Mouse (Mus musculus): ENCODE measurements around the gene Id1. TPM values are rescaled to one million over a fixed set of nuclear protein-coding genes. Genes with fewer than 3 reads are reported as not detected.
A peak's percentile ranks its signal among the peaks of the same experiment; 100 is the strongest.

The Id1 gene
- total RNA-seq (2015; ENCODE audit: low replicate concordance) = 1.3 and 17.3 TPM in 2 replicates
- 1.6 and 2.6 TPM in 2 replicates for total RNA-seq (2017; ENCODE audit: low replicate concordance)

DNA sequence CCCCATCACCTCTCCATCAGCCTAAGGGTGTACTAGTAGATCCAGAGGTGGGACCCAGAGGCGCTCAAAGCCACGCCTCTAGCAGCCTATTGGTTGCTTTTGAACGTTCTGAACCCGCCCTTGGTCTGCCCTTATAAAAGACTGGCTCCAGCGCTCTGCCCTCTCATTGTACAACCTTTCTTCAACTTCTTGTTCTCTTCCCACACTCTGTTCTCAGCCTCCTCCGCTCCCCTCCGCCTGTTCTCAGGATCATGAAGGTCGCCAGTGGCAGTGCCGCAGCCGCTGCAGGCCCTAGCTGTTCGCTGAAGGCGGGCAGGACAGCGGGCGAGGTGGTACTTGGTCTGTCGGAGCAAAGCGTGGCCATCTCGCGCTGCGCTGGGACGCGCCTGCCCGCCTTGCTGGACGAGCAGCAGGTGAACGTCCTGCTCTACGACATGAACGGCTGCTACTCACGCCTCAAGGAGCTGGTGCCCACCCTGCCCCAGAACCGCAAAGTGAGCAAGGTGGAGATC, at the start of gene Id1:
Gene Id1, plus strand, starts transcription at position 162 of the 512 bp plus-strand sequence.
- ATAC-seq (replicated peaks; ENCODE audit: low FRiP score, poor library complexity, severe bottlenecking) = peak; percentile 60; the same call in 1 of the 2 replicates

DNA sequence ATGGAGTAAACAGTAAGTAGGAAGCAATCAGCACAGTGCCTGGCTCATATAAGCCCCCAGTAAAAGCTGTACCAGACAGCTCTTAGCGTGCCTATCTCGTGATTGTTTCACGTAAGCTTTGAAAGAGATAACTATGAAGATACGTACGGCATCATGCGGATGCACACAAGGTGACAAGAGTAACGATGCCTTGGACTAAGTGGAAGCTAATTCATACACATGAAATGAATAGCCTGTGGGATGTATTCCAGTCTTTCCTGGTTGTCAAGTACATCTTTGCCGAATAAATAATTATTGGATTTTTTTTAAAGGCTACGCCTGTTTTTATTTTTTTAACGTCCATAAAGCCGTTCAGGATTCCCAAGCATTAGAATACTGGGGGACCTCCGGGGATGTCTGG, 49.7 kb upstream of the Id1 start:
- no peak for ATAC-seq (replicated peaks; ENCODE audit: low FRiP score, poor library complexity, severe bottlenecking)

DNA sequence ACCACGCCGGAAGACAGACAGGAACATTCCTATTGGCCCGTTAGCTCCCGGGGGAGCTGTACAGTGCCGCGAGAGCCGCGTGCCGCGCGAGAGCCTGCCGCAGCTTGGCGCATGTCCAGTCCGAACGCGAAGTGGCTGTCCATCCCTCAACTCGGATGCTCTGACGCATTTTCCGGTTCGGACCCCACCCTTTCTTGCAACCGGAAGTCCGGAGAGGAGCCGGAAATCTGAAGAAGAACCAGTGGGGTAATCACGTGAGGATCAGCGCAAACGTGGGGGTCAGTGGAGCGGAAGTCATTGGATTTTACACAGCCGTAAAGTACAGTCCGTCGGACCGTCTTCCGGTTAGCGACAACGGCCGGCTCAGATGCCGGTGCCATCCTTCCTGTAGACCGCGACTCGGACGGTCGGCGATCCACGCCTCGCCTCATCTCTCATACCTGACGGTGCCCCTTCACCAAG, 49.2 kb upstream of the Id1 start, which contains the start of gene Mcts2:
Gene Mcts2, plus strand, starts transcription at position 230 of the 462 bp plus-strand sequence.
- no peak for ATAC-seq (replicated peaks; ENCODE audit: low FRiP score, poor library complexity, severe bottlenecking)

DNA sequence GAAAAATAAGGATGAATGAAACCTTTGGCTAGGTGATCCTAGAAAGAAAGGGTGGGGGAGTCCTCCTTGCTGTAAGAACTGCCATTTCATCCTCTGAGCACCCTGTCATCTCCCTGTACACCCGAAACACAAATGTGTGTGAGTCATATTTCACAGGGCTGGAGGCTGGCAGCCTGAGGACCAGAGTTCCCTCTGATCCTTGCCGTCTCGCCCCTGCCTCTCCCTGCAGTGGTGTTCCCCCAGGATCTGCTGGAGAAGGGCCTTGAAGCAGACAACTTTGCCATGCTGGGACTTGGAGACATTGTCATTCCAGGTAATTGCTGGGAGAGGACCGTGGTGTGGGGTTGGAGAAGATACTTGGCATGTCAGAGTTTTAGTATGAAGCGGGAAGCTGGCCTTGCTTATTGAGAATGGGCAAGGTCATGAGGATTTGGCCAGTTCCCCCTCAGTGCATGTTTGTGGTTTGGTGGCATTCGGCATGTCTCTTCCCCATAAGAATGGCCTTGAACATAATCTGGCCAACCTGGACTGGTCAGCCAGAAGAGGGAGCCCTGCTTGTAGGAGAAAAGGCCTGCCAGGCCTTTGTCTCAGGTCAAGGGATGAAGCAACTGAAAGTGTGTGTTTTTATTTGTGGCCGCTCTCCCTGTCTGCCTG, 44.4 kb upstream of the Id1 start:
- no peak for ATAC-seq (replicated peaks; ENCODE audit: low FRiP score, poor library complexity, severe bottlenecking)

DNA sequence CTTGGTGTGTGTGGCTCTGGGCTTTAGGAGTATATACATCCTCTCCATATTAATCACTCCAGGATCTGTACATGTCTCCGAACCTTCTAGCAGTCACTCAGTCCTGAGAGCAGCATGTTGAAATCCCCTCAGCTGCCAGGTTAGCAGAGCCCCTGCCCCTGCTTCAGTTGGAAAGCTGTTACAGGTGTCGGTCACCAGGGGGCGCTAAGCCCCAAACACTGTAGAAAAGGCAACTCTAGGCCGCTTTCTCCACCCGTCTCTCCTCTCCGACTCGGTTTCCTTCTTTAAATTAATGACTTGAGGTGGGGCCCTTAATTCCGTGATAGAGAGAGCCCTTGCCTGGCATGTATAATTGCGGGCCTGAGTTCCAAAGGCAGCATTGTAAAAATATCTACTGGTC, 42.8 kb upstream of the Id1 start:
- ATAC-seq (replicated peaks; ENCODE audit: low FRiP score, poor library complexity, severe bottlenecking) = peak; percentile 61

DNA sequence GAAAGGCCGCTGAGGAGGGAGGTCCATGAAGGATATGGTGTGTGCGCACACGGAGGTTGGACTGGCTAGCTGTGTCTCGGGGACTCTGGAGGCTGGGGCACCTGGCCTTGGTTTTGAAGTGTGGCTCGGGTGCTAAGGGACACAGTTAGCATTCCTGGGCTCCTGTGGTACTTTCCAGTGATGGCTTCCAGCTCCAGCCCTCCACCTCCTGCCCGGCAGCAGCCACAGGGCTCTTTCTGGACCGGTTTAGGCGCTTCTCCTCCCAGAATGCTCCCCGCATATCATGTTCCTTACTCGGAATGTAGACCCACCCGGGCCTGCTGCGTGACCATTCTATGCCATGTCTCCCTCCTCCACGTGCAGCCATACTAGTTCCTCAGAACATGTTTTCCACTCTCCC, 42.3 kb upstream of the Id1 start:
- ATAC-seq (replicated peaks; ENCODE audit: low FRiP score, poor library complexity, severe bottlenecking) = no peak

DNA sequence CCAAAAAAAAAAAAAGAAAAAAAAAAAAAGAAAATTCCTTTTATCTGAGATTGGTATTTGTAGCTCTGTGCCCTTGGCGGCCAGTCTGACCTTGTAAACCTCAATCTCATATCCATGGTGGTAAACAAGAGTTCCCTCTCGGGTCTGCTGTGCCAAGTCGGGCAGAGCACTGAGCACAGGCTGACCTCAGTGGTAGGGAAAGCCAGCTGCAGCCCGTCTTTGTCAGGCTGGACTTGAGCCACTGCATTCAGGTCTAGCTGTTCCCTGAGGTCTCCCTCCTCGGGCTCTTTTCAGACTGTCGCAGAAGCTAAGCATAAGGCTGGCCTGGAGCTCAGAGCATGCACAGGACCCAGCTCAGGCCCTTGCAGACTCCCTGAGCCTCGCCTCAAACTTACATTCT, 41.3 kb upstream of the Id1 start:
- ATAC-seq (replicated peaks; ENCODE audit: low FRiP score, poor library complexity, severe bottlenecking) = no peak

DNA sequence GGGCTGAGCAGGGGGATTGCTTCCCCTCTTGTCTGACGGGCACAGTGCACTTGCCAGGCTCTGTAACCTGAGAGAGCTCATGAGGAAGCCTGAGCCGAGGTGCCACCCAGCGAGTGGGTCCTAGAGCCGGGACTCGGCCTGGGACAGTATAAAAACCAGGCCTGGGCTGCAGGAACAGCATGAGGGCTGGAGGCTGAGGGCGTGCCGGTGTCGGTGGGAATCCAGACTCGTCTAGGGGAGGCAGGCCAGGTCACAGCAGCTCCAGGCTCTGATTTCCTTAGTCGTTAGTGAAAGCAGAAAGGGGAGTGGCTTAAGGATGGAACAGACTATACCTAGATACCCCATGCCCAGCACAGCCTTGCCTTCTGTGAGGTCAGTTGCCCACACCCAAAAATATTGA, 40.0 kb upstream of the Id1 start:
- no peak for ATAC-seq (replicated peaks; ENCODE audit: low FRiP score, poor library complexity, severe bottlenecking)

DNA sequence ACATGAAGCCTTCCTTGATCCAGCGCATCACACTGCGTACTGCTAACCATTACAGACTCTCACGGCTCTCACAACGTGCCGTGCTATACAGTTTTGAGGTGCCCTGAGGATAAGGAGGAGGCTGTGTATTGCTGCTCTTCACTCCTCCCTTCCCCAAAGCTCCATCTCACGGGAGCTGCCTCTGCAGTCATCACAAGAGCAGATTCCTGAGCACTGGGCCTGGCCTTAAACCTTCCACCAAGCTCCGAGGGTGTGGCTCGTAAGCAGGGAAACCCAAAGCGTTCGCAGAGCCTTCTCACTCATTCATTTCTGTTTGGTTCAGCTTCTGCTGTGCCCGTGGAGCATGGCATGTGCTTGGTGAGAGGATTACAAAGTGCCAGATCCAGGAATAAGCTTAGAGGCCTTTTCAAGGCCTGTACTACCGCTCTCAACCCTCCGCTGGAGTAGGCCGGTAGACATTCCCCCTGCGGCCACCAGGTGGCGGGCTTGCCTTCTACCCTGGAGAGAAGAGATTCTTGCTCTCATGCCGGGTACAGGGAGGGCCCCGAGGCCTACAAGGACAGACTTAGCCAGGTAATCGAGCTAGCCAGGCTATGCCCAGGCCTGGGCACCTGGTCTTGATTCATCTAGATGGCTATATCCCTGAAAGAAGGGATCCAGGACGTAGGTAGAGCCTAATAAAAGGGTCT, 39.4 kb upstream of the Id1 start:
- ATAC-seq (replicated peaks; ENCODE audit: low FRiP score, poor library complexity, severe bottlenecking) = peak; percentile 84

DNA sequence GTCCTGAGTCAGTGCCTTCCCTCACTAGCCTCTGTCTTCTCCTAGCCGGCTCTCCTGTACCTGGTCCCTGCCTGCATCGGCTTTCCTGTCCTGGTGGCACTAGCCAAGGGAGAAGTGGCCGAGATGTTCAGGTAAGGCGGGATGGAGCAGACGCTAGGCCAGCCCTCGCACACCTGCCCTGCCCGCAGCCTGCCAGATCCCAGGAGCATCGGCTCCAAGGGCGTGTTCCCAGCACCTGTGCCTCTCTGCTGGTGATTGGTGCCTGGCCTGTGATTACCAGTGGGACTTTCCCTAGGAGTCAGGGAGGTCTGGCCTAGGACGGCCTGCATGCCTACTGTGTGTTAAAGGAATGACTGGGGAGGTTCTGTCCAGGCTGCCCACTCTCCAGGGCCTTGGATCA, 35.9 kb upstream of the Id1 start:
- ATAC-seq (replicated peaks; ENCODE audit: low FRiP score, poor library complexity, severe bottlenecking) = no peak

DNA sequence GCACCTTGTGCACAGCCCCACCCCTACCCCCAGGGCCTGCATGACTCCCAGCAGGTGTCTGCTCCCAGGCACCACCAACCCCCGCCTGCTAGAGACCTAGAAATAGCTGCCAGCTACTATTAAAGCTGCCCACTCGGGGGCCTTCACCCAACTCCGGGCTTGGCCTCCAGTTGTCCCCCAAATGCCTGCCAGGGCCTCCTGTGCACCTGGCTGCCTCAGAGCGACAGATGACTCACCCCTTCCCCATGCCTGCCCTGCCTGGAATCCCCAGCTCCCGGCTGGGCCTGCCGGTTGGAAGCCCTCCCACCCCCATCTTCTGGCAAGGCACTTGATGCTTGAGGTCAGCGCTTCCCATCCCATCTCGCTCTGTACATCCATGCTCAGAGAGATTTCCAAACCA, 35.3 kb upstream of the Id1 start:
- no peak for ATAC-seq (replicated peaks; ENCODE audit: low FRiP score, poor library complexity, severe bottlenecking)

DNA sequence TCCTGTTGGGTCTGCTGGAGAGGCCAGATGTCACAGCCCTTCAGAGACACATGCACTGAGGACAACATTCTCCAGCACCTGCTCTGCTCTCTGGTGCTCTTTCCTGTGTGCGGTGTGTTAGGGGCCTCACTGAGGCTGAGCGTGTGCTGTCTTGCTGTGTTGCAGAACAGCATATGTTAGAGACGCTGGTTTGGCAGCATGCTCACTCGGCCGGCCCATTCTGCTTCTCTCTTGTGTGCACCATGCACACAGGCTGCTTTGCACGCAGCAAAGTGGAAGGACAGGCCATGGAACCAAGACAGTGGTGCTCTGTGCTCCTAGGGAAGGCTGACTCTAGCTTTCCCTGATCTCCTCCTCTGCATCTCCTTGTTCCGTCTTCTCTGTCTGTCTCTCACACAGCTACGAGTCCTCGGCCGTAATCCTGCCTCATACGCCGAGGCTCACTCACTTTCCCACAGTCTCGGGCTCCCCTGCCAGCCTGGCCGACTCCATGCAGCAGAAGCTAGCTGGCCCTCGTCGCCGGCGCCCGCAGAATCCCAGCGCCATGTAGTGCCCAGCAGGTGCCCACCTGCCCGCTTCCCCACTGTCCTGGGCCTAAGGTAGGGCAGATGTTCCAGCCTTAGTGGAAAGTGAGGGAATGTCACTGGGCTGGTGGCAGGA, 32.3 kb upstream of the Id1 start:
- no peak for ATAC-seq (replicated peaks; ENCODE audit: low FRiP score, poor library complexity, severe bottlenecking)

DNA sequence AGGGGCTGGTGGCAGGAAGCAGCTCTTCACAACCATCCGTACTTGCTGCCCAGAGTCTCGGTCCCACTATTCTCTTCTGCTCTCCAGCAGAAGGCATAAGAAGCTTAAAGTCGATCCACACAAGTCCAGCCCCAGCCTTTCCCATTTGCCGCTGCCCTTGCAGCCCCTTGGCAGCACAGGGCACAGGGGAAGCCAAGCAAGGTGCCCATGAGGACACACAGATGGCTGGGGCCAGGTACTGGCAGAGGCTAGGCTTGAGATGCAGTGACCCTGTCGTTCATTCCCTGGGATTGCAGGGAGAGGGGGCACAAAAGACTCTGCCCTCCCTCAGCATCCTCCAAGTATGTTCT, 31.8 kb upstream of the Id1 start:
- no peak for ATAC-seq (replicated peaks; ENCODE audit: low FRiP score, poor library complexity, severe bottlenecking)

DNA sequence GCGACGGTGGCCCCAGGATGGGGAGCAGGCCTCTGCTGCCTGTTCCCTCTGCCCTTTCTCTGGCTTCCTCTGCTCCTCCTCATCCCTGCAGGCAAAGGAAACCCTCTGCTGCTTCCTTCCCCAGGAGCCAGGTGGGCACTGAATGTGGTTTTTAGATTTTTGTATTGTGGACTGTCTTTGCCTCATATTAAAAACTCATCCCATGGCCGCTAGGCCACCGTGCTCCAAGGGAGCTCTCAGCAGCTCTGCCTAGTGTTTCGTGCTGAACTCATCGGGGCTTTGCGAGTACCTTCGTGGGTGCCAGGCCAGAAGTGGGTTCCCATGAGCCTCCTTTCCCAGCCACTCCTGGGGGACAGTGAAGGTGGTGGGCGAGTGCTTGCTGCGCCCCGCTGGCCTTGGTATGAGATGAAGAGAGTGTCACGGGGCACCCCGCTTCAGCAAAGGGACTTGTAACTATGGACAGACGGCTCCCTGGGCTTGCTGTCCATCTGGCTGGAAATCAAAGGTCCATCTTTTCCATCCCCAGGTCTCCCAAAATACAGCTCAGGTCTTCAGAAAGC, 31.2 kb upstream of the Id1 start:
- ATAC-seq (replicated peaks; ENCODE audit: low FRiP score, poor library complexity, severe bottlenecking) = no peak

DNA sequence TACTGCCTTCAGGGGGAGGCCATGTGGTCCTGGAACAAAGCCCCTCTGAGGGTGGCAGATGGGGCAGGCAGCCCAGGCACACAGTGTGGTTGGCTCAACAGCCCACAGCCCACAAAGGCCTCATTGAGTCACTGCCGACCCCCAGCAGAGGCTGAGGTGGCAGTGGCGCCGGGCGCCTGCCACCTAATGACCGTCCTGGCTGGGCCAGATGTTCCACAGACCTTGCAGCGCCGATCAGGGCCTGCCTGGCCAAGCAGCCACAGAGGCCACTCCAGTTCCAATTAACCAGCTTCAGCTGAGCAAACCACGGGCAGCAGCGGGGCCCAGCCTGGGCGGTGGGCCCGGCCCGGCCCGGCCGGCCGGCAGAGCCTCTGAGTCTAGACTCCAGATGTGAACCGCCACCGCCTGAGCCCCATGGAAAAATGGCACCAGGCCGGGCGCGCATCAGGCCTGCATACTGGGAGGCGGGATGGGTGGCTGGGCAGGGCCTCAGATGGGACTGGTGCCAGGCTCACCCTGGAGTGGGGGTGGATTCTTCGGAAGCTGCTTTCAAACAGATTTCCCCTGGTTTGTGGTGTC, 30.0 kb upstream of the Id1 start:
- ATAC-seq (replicated peaks; ENCODE audit: low FRiP score, poor library complexity, severe bottlenecking) = no peak

DNA sequence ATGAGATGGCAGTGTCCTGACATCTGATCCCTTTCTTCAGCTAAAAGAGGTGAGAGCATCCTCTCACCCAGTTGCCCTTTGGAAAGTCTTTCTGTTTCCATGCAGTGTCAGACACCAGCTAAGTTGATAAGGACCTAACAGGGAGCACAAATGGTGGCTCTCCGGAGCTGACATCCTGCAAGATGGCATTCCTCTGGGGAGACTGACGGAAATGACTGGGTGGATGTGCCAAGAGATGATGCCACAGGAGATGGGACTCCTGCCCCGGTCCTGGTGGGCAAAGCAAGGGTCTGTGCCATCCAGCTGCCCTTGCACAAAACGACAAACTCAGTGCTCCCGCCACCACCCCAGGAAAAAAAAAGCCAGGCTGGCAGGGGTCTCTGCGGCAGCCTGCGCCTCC, 28.9 kb upstream of the Id1 start:
- no peak for ATAC-seq (replicated peaks; ENCODE audit: low FRiP score, poor library complexity, severe bottlenecking)

DNA sequence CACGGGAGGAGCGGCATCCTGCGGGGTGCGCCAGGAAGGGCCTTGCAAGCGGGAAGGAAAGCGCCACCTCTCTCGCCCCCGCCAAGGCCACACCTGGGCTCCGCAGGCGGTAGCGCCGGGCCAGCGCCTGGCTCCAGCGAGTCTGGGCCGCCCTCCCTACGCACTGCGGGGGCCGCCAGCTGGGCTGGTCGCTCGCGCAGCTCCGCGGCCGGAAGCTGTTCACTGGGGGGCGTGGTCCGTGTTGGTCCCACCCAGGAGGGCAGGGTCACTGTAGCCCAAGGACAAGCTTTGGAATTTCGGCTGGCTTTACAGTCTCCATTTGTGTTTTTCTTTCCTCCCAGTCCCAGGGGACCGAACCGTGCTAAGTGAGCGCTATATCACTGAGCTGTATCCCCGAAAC, 28.4 kb upstream of the Id1 start:
- ATAC-seq (replicated peaks; ENCODE audit: low FRiP score, poor library complexity, severe bottlenecking) = no peak

DNA sequence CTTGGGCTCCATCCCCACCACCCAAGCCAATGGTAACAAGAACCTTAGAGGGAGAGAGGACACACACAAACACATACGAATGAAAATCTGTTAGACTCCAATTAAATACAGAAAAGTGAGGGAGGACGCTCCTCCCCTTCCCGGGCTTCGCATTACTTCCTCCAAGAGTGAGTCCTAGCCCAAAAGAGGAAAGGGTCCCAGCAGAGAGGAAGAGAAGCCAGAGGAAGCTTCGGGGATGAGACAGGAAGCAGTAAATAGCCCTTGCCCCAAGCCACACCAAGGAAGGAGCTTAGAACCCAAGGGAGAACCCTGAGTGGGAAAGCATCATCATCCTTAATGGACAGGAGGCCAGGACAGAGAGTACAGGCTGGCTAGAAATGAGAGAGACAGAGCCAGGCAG, 27.0 kb upstream of the Id1 start:
- no peak for ATAC-seq (replicated peaks; ENCODE audit: low FRiP score, poor library complexity, severe bottlenecking)

DNA sequence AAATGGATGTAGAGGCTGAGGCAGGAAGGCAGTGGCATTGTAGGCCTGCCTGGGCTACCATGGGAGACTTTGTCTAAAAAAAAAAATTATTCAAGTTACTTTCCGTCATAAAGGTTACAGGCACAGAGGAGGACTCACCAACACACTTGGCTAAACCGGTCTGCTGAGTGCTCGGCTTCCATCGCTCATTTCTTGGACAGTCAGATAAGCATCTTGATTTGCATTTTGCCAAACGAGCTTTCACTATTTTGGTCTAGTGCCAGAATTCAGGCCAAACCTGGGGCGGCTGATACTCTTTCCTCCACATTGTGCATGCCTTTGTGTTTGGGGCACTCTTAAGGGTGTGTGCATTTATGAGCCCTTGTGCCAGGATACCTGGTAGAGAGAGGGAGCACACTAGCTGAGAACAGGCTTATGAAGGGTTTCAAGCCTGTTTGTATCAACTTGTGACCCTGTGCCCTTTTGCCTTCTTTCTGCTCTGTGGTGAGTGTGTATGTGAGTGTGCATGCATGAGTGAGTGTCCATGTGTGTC, 19.7 kb upstream of the Id1 start:
- no peak for ATAC-seq (replicated peaks; ENCODE audit: low FRiP score, poor library complexity, severe bottlenecking)

DNA sequence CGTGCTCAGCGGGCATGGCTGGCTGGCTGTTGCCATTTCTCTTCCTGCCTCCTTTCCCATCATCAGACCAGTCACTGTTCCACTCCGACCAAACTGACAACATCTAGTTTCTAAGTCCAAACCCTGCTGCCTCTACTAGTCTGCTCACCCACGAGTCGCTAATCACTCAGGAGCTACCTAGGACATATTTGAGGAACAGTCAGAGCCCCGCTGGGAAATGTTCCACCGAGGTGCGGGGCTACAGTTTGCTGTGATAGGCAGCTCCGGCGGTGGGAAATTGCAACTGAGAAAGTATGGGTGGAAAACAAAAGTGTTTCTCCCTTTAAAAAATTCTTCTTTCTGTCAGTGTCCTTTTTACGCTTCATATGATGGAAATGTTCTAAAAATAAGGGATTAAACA, 18.4 kb upstream of the Id1 start:
- no peak for ATAC-seq (replicated peaks; ENCODE audit: low FRiP score, poor library complexity, severe bottlenecking)
